Mouse (Mus musculus) frontal cortex, postnatal 14 days (tissue): ENCODE data around the gene Spdef.

ENCODE experiments used
- DNase-seq, 2 experiments: peaks; one replicate each; pipeline ENCODE4 v3.0.0; 2022; ENCODE audit warnings: low spot score in 2 of 2

Gene Spdef

GRCm38 (mm10) chr17:27725011-27725410, 3.7 kb downstream of the Spdef start:
- DNase-seq, result no peak

GRCm38 (mm10) chr17:27724327-27724726, 4.4 kb downstream of the Spdef start:
- DNase-seq, result no peak

- DNase-seq, result no peak
These were observed 7.6 kb downstream of the Spdef start for GRCm38 (mm10) chr17:27721125-27721664.

GRCm38 (mm10) chr17:27720326-27720725, 8.4 kb downstream of the Spdef start:
- DNase-seq, result no peak

- DNase-seq, result no peak
These were observed 9.1 kb downstream of the Spdef start for GRCm38 (mm10) chr17:27719663-27720062.

GRCm38 (mm10) chr17:27718250-27718649, 10.5 kb downstream of the Spdef start:
- DNase-seq, result no peak

- no peak for DNase-seq
These were observed 12.0 kb downstream of the Spdef start for GRCm38 (mm10) chr17:27716804-27717203.

GRCm38 (mm10) chr17:27712832-27713231, 15.9 kb downstream of the Spdef start:
- no peak for DNase-seq

- no peak for DNase-seq
These were observed 19.1 kb downstream of the Spdef start for GRCm38 (mm10) chr17:27709650-27710049.

GRCm38 (mm10) chr17:27707954-27708661, 20.6 kb downstream of the Spdef start:
- DNase-seq, result no peak

GRCm38 (mm10) chr17:27705661-27706060, 23.1 kb downstream of the Spdef start:
- DNase-seq, result no peak

- no peak for DNase-seq
These were observed 24.7 kb downstream of the Spdef start for GRCm38 (mm10) chr17:27703961-27704621.

- no peak for DNase-seq
These were observed 26.2 kb downstream of the Spdef start for GRCm38 (mm10) chr17:27702518-27702917.

GRCm38 (mm10) chr17:27701856-27702255, 26.9 kb downstream of the Spdef start:
- DNase-seq, result no peak

GRCm38 (mm10) chr17:27700812-27701211, 27.9 kb downstream of the Spdef start:
- no peak for DNase-seq

GRCm38 (mm10) chr17:27699641-27700244, 29.0 kb downstream of the Spdef start:
- DNase-seq, result no peak

GRCm38 (mm10) chr17:27690993-27691693, 37.6 kb downstream of the Spdef start:
- no peak for DNase-seq

GRCm38 (mm10) chr17:27686395-27686794, 42.4 kb downstream of the Spdef start:
- DNase-seq, result no peak

- DNase-seq, result no peak
These were observed 43.2 kb downstream of the Spdef start for GRCm38 (mm10) chr17:27685550-27685913.

- peak; percentile 75 to 78 for DNase-seq
These were observed 43.7 kb downstream of the Spdef start for GRCm38 (mm10) chr17:27684886-27685549.
